Mouse (Mus musculus): ENCODE results near the gene Dntt.

GRCm38 (mm10) chr19:41031869-41032268, 2.8 kb downstream of the Dntt start:
- TF ChIP-seq CTCF (IDR thresholded peaks at IDR 0.05; ENCODE audit: extremely low read depth, insufficient read depth, insufficient read length, insufficient replicate concordance) (no peak), POLR2A (IDR thresholded peaks at IDR 0.05; ENCODE audit: low read depth, low read length) (no peak)
